Mouse (Mus musculus) cortical plate, adult 2 months (tissue): ENCODE data around the gene Htr6.

Experiments used
- CTCF ChIP-seq: fragments of 200-500 bp; IDR thresholded peaks from 2 replicates; pipeline ENCODE4 v1.5.1; 2011; ENCODE audit warnings: mild to moderate bottlenecking, control low read depth, low read length; ENCODE audit not compliant: insufficient read depth; ENCODE audit errors: extremely low read depth
- POLR2A ChIP-seq: fragments of 200-500 bp; IDR thresholded peaks from 2 replicates; pipeline ENCODE4 v1.6.1; 2011; ENCODE audit warnings: mild to moderate bottlenecking, low read length, control low read depth; ENCODE audit not compliant: insufficient read depth; ENCODE audit errors: extremely low read depth

GRCm38 (mm10) chr4:139093196-139093530, 17.8 kb upstream of the Htr6 start:
- TF ChIP-seq POLR2A (no peak), CTCF (no peak)
